Mouse (Mus musculus) kidney, postnatal 0 days (tissue): ENCODE results near the gene Pmepa1. TPM values are rescaled to one million over a fixed set of nuclear protein-coding genes. Genes with fewer than 3 reads are reported as not detected.
A peak's percentile ranks its signal among the peaks of the same experiment; 100 is the strongest.

Experiments
- ATAC-seq: fragments of 200-750 bp; cut with Nextera tagmentation; replicated peaks from 2 replicates; pipeline ENCODE4 v1.8.0; 2017; ENCODE audit warnings: low read depth, moderate number of reproducible peaks, moderate TSS enrichment, moderate library complexity; ENCODE audit not compliant: low FRiP score
- DNase-seq: peaks from one replicate; pipeline ENCODE4 v3.0.0-alpha.2; 2016; ENCODE audit warnings: low spot score
- H3K27ac ChIP-seq: fragments of 300-500 bp; sonication (generic); 2 replicates; pipeline ENCODE4 v1.5.1; 2014; ENCODE audit warnings: mild to moderate bottlenecking
- H3K27me3 ChIP-seq: fragments of 300-500 bp; sonication (generic); 2 replicates; pipeline ENCODE4 v1.6.1; 2014; ENCODE audit warnings: low read length, mixed read lengths; ENCODE audit not compliant: insufficient read depth
- H3K36me3 ChIP-seq: fragments of 300-500 bp; sonication (generic); 2 replicates; pipeline ENCODE4 v1.6.1; 2014; ENCODE audit warnings: low read length, mixed read lengths; ENCODE audit not compliant: insufficient read depth
- H3K4me1 ChIP-seq: fragments of 300-500 bp; sonication (generic); replicated peaks from 2 replicates; pipeline ENCODE4 v1.6.1; 2014; ENCODE audit warnings: antibody characterized with exemption, low read length, mixed read lengths; ENCODE audit not compliant: insufficient read depth
- H3K4me2 ChIP-seq: fragments of 300-500 bp; sonication (generic); 2 replicates; pipeline ENCODE4 v1.6.1; 2014; ENCODE audit warnings: mild to moderate bottlenecking, low read length, moderate library complexity, mixed read lengths
- H3K4me3 ChIP-seq: fragments of 300-500 bp; sonication (generic); replicated peaks from 2 replicates; pipeline ENCODE4 v1.5.1; 2014; ENCODE audit warnings: low read depth, low read length
- H3K9ac ChIP-seq: fragments of 300-500 bp; sonication (generic); 2 replicates; pipeline ENCODE4 v1.6.1; 2014; ENCODE audit warnings: low read depth, low read length
- H3K9me3 ChIP-seq: fragments of 300-500 bp; sonication (generic); replicated peaks from 2 replicates; pipeline ENCODE4 v1.6.1; 2016; ENCODE audit warnings: low read length, inconsistent platforms, mixed read lengths
- CTCF ChIP-seq: IDR thresholded peaks from 2 replicates; pipeline ENCODE4 v1.5.1; 2016; ENCODE audit warnings: antibody characterized with exemption, low read depth, mild to moderate bottlenecking, moderate library complexity
- WGBS: fragments of 180-500 bp; shearing (Covaris S2); extraction: QIAGEN DNeasy Blood & Tissue Kit; methylation state at CpG from one replicate; pipeline ENCODE4 v1.1.7; 2014; 5-methylcytosine and 5-hydroxymethylcytosine counted together
- polyA plus RNA-seq: library from polyadenylated mRNA; unstranded; fragments of >200 nt; fragmentation: Nextera tagmentation; extraction: Ambion mirVana; gene quantifications from 2 replicates; pipeline ENCODE4 v1.2.1, GENCODE M21; 2015

Gene Pmepa1
- polyA plus RNA-seq, 1 experiment from 2014 or later: 5.8 TPM

- Histone ChIP-seq H3K36me3 (no peaks in the 10 kb centered on the region), H3K9me3 (no peaks in the 10 kb centered on the region), H3K9ac (no peak overlapping the region), H3K27me3 (no peaks in the 10 kb centered on the region), H3K4me2 (no peak overlapping the region), H3K27ac (no peak overlapping the region), H3K4me1 (no peaks in the 10 kb centered on the region), H3K4me3 (no peak overlapping the region)
- WGBS: 40% methylated on average over 10 of the region's 11 CpGs
- TF ChIP-seq CTCF: no peak
- DNase-seq (peak; percentile 71), ATAC-seq (peak; percentile 80)
Measured at GRCm38 (mm10) chr2:173306734-173307525, 30.6 kb upstream of the Pmepa1 start.

- DNase-seq (no peak), ATAC-seq (no peak)
- no peaks in the 10 kb centered on the region for H3K27me3 ChIP-seq
- no peaks in the 10 kb centered on the region for H3K9me3 ChIP-seq
- no peaks in the 10 kb centered on the region for H3K36me3 ChIP-seq
- no peak overlapping the region for H3K27ac ChIP-seq
- no peak overlapping the region for H3K4me2 ChIP-seq
- TF ChIP-seq CTCF: no peak
- 35% methylated on average over 12 of the region's 12 CpGs for WGBS
- no peak overlapping the region for H3K9ac ChIP-seq
- H3K4me3 ChIP-seq: no peak overlapping the region
- H3K4me1 ChIP-seq: no peaks in the 10 kb centered on the region
Measured at GRCm38 (mm10) chr2:173305011-173305410, 28.7 kb upstream of the Pmepa1 start.

DNA sequence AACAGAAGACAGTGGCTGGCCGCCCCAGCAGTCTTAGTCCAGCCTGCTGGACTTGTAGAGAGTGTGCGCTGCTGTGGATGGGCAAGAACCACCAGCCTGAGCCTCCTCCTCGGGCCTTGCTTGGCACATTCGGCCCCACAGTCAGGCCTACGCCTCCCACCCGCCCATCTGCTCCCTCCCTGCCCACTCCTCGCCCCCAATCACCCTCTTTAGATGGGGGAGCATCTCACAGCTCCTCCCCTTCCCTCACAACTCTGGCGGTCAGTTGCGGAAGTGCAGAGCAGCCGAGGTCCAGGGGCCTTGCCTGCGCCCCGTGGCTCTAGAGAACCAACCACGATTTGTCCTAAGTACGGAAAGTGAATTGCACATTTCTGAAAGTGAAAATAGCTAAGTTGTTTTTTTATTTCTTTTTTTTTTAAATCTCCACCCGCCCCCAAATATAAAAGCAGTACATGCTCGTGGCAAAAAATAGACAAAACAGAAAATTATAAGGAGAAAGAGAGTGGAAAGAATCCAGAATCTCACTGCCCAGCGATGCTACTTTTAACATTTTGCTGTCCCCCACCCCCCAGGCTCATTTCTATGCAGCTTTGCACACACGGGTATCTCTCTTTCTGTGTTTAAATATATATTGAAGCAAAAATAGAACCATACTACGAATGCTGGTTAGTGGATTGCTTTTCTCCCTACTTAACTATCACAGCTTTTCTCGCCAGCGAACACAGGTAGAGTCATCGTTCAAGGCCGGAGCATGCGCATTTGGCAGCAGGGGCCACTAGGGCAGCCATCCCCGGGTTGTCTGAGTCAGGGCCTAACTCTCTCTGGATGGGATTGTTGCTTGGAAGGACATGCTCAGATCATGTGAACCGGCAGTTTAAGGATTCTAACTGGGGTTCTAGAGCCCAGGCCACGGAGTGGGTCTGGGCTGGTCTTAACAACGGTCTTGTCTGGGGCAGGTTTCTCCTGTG is 24.6 kb upstream of the Pmepa1 start:
- no peak for DNase-seq
- Histone ChIP-seq H3K4me2 (no peak overlapping the region), H3K27me3 (no peaks in the 10 kb centered on the region), H3K9ac (no peak overlapping the region), H3K36me3 (no peaks in the 10 kb centered on the region), H3K4me3 (no peak overlapping the region), H3K9me3 (0 out of 2 replicates have a peak, but pooled peaks cover 5% of the 10 kb centered on the region), H3K27ac (no peak overlapping the region), H3K4me1 (no peaks in the 10 kb centered on the region)
- TF ChIP-seq CTCF: peak; percentile 46
- WGBS: 71% methylated on average over 28 of the region's 28 CpGs
- ATAC-seq: no peak

DNA sequence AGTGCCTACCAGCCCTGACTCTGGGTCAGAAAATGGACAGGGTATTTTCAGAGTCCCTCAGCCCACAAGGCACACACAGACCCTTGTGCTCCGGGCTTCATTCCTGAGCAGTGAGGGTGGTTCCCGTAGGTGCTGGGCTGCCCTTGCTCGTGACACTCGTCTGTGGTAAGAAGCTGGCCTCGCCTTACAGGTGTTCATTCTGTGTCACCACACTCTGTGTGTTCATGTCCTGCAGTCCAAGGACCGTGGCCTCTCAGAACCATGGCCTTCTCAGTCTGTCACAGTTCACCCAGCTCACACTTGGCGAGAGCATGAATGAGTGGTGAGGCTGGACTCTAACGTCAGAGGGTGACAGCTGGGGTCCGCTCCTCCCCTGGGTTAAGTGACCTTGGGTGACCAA is 20.1 kb upstream of the Pmepa1 start:
- 76% methylated on average over 9 of the region's 9 CpGs for WGBS
- H3K9ac ChIP-seq: no peak overlapping the region
- no peak for TF ChIP-seq CTCF
- no peak overlapping the region for H3K27ac ChIP-seq
- H3K4me1 ChIP-seq: no peaks in the 10 kb centered on the region
- no peaks in the 10 kb centered on the region for H3K27me3 ChIP-seq
- no peaks in the 10 kb centered on the region for H3K36me3 ChIP-seq
- no peak overlapping the region for H3K4me2 ChIP-seq
- H3K4me3 ChIP-seq: no peak overlapping the region
- DNase-seq (no peak), ATAC-seq (no peak)
- 0 out of 2 replicates have a peak, but pooled peaks cover 5% of the 10 kb centered on the region for H3K9me3 ChIP-seq

GRCm38 (mm10) chr2:173293042-173293441 is 16.7 kb upstream of the Pmepa1 start:
- Histone ChIP-seq H3K9me3 (no peaks in the 10 kb centered on the region), H3K9ac (no peak overlapping the region), H3K4me1 (no peaks in the 10 kb centered on the region), H3K4me3 (no peak overlapping the region), H3K4me2 (no peak overlapping the region), H3K27ac (no peak overlapping the region), H3K36me3 (no peaks in the 10 kb centered on the region), H3K27me3 (no peaks in the 10 kb centered on the region)
- WGBS: 72% methylated on average over 6 of the region's 6 CpGs
- ATAC-seq (no peak), DNase-seq (no peak)
- no peak for TF ChIP-seq CTCF

- no peak overlapping the region for H3K4me3 ChIP-seq
- no peaks in the 10 kb centered on the region for H3K4me1 ChIP-seq
- DNase-seq (no peak), ATAC-seq (no peak)
- H3K4me2 ChIP-seq: no peak overlapping the region
- H3K27me3 ChIP-seq: no peaks in the 10 kb centered on the region
- no peaks in the 10 kb centered on the region for H3K36me3 ChIP-seq
- no peaks in the 10 kb centered on the region for H3K9me3 ChIP-seq
- H3K9ac ChIP-seq: no peak overlapping the region
- no peak overlapping the region for H3K27ac ChIP-seq
- TF ChIP-seq CTCF: no peak
- 92% methylated on average over 2 of the region's 2 CpGs for WGBS
Measured at GRCm38 (mm10) chr2:173292551-173292950, 16.2 kb upstream of the Pmepa1 start.
